Mouse (Mus musculus) ES-Bruce4 (cell line): ENCODE results near the gene Ptprj.

Experiments used
- CTCF ChIP-seq: IDR thresholded peaks from one replicate; pipeline ENCODE4 v1.8.1; 2011; ENCODE audit warnings: low read depth, low read length
- EP300 ChIP-seq: IDR thresholded peaks from 2 replicates; pipeline ENCODE4 v1.6.1; 2011; ENCODE audit warnings: low read depth, low read length; ENCODE audit not compliant: insufficient read depth
- POLR2A ChIP-seq: IDR thresholded peaks from one replicate; pipeline ENCODE4 v1.8.1; 2011; ENCODE audit warnings: low read length; ENCODE audit not compliant: insufficient read depth

DNA sequence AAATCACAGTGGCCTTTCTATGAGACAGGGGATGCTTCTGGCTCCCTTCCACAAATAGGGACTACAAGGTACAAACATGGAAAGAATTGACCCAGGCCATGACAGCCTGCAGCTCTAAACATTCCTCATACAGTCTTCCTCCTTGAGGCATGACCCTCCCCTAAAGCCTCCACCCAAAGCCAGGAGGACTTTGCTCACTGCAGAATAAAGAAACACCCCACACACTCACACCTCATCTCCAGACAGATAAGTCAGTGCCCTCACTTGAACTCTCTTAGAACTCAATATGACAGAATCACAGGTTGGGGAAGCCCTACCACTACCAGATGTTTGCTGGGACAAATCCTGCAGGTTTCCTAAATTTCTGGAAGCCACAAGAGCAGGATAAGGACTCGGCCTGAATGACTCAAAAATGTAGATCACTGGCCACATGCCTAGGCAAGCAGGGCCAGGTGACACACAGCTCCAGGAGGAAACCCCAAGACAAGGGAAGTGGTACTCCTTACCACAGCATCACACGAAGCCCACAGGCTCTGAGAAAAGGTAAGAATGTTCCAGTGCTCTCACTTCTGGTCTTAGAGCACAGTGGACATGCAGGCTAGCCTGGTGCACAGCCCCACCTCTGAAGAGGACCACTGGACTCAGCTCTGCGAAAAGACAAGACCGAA lies 84.3 kb downstream of the Ptprj start:
- no peak for TF ChIP-seq POLR2A
- TF ChIP-seq CTCF: no peak
- TF ChIP-seq EP300: no peak
